Mouse (Mus musculus) heart, postnatal 0 days (tissue): ENCODE measurements around the gene St3gal5.

Source experiments
- CTCF ChIP-seq: IDR thresholded peaks from 2 replicates; pipeline ENCODE4 v1.5.1; 2016; ENCODE audit warnings: antibody characterized with exemption, control low read depth, low read depth
- EP300 ChIP-seq: IDR thresholded peaks from 2 replicates; pipeline ENCODE4 v1.6.1; 2016; ENCODE audit warnings: antibody characterized with exemption, low read depth

GRCm38 (mm10) chr6:72136016-72136415 lies 38.6 kb downstream of the St3gal5 start:
- TF ChIP-seq CTCF (no peak), EP300 (no peak)
